Mouse (Mus musculus) liver, adult 2 months (tissue): ENCODE measurements at regions not wholly inside any gene's neighbourhood (a gene's known extent, or its start where the extent isn't known, plus 50 kb on each side); places are given as distances from the start of the nearest gene placed in this dataset.

Experiments used
- DNase-seq: peaks from one replicate; pipeline ENCODE4 v3.0.0-alpha.2; 2011; ENCODE audit warnings: low read depth, low spot score; ENCODE audit errors: extremely low read depth
- H3K27ac ChIP-seq: fragments of 200-500 bp; replicated peaks from 2 replicates; pipeline ENCODE4 v1.5.1; 2012; ENCODE audit warnings: low read depth, mild to moderate bottlenecking, control low read depth, inconsistent platforms, low read length; ENCODE audit not compliant: insufficient read depth
- H3K27me3 ChIP-seq: fragments of 200-500 bp; 2 replicates; pipeline ENCODE4 v1.6.1; 2012; ENCODE audit warnings: mild to moderate bottlenecking, moderate library complexity, low read length, inconsistent platforms; ENCODE audit not compliant: control insufficient read depth, insufficient read depth
- H3K36me3 ChIP-seq: fragments of 200-500 bp; 2 replicates; pipeline ENCODE4 v1.6.1; 2012; ENCODE audit warnings: low read length, inconsistent platforms; ENCODE audit not compliant: control insufficient read depth, insufficient read depth
- H3K4me1 ChIP-seq: fragments of 200-500 bp; 2 replicates; pipeline ENCODE4 v1.6.1; 2011; ENCODE audit warnings: low read length; ENCODE audit not compliant: control insufficient read depth, insufficient read depth
- H3K4me3 ChIP-seq: fragments of 200-500 bp; 2 replicates; pipeline ENCODE4 v1.5.1; 2011; ENCODE audit warnings: low read depth, mild to moderate bottlenecking, control low read depth, low read length, moderate library complexity; ENCODE audit not compliant: insufficient read depth
- H3K79me2 ChIP-seq: fragments of 200-500 bp; 2 replicates; pipeline ENCODE4 v1.6.1; 2012; ENCODE audit warnings: inconsistent platforms, mild to moderate bottlenecking, low read length, moderate library complexity; ENCODE audit not compliant: control insufficient read depth, insufficient read depth
- H3K9ac ChIP-seq: fragments of 200-500 bp; 2 replicates; pipeline ENCODE4 v1.6.1; 2012; ENCODE audit warnings: low read depth, mild to moderate bottlenecking, control low read depth, inconsistent platforms, low read length
- CTCF ChIP-seq: fragments of 200-500 bp; IDR thresholded peaks from 2 replicates; pipeline ENCODE4 v1.5.1; 2011; ENCODE audit warnings: low read depth, low read length, control low read depth
- POLR2A ChIP-seq: fragments of 200-500 bp; IDR thresholded peaks from 2 replicates; pipeline ENCODE4 v1.6.1; 2011; ENCODE audit warnings: low read length, control low read depth; ENCODE audit not compliant: insufficient read depth; ENCODE audit errors: extremely low read depth
- WGBS: fragments of 180-500 bp; shearing (Covaris S2); methylation state at CpG from one replicate; pipeline ENCODE4 v1.1.7; 2018; 5-methylcytosine and 5-hydroxymethylcytosine counted together

GRCm38 (mm10) chr1:190259576-190259975, 89.1 kb upstream of the Prox1 start:
- Histone ChIP-seq H3K9ac (no peak overlapping the region), H3K4me1 (no peaks in the 10 kb centered on the region), H3K36me3 (no peaks in the 10 kb centered on the region), H3K79me2 (no peaks in the 10 kb centered on the region), H3K27me3 (no peaks in the 10 kb centered on the region), H3K4me3 (no peak overlapping the region), H3K27ac (no peak overlapping the region)
- no peak for DNase-seq
- WGBS, result 86% methylated on average over 13 of the region's 13 CpGs
- TF ChIP-seq CTCF (no peak), POLR2A (no peak)

- TF ChIP-seq POLR2A, result no peak
- TF ChIP-seq CTCF, result no peak
- H3K79me2 ChIP-seq, result no peaks in the 10 kb centered on the region
- H3K4me1 ChIP-seq, result no peaks in the 10 kb centered on the region
- H3K4me3 ChIP-seq, result no peak overlapping the region
- H3K9ac ChIP-seq, result no peak overlapping the region
- no peak overlapping the region for H3K27ac ChIP-seq
- no peaks in the 10 kb centered on the region for H3K36me3 ChIP-seq
- 73% methylated on average over 13 of the region's 13 CpGs for WGBS
- no peak for DNase-seq
- no peaks in the 10 kb centered on the region for H3K27me3 ChIP-seq
Observed at GRCm38 (mm10) chr1:190250574-190251246, 80.2 kb upstream of the Prox1 start.

GRCm38 (mm10) chr1:190242526-190242925, 72.0 kb upstream of the Prox1 start:
- DNase-seq, result no peak
- no peaks in the 10 kb centered on the region for H3K27me3 ChIP-seq
- H3K9ac ChIP-seq, result no peak overlapping the region
- no peaks in the 10 kb centered on the region for H3K36me3 ChIP-seq
- no peaks in the 10 kb centered on the region for H3K79me2 ChIP-seq
- H3K27ac ChIP-seq, result no peak overlapping the region
- TF ChIP-seq CTCF, result no peak
- TF ChIP-seq POLR2A, result no peak
- H3K4me1 ChIP-seq, result no peaks in the 10 kb centered on the region
- 84% methylated on average over 7 of the region's 7 CpGs for WGBS
- H3K4me3 ChIP-seq, result no peak overlapping the region

GRCm38 (mm10) chr1:190239796-190240195, 69.3 kb upstream of the Prox1 start:
- Histone ChIP-seq H3K27ac (no peak overlapping the region), H3K9ac (no peak overlapping the region), H3K79me2 (no peaks in the 10 kb centered on the region), H3K36me3 (no peaks in the 10 kb centered on the region), H3K27me3 (no peaks in the 10 kb centered on the region), H3K4me3 (no peak overlapping the region), H3K4me1 (no peaks in the 10 kb centered on the region)
- no peak for DNase-seq
- 91% methylated on average over 6 of the region's 6 CpGs for WGBS
- TF ChIP-seq CTCF (no peak), POLR2A (no peak)

GRCm38 (mm10) chr1:190230866-190231265, 60.4 kb upstream of the Prox1 start:
- Histone ChIP-seq H3K79me2 (no peaks in the 10 kb centered on the region), H3K9ac (no peak overlapping the region), H3K4me1 (no peaks in the 10 kb centered on the region), H3K4me3 (no peak overlapping the region), H3K27me3 (no peaks in the 10 kb centered on the region), H3K36me3 (no peaks in the 10 kb centered on the region), H3K27ac (no peak overlapping the region)
- no peak for DNase-seq
- TF ChIP-seq CTCF, result no peak
- TF ChIP-seq POLR2A, result no peak
- 76% methylated on average over 5 of the region's 5 CpGs for WGBS

- Histone ChIP-seq H3K4me3 (no peak overlapping the region), H3K27ac (no peak overlapping the region), H3K36me3 (no peaks in the 10 kb centered on the region), H3K4me1 (no peaks in the 10 kb centered on the region), H3K9ac (no peak overlapping the region), H3K27me3 (no peaks in the 10 kb centered on the region), H3K79me2 (no peaks in the 10 kb centered on the region)
- 88% methylated on average over 9 of the region's 9 CpGs for whole genome bisulfite sequencing
- no peak for TF ChIP-seq CTCF
- TF ChIP-seq POLR2A, result no peak
- no peak for DNase-seq
Observed at GRCm38 (mm10) chr1:190220417-190220816, 49.9 kb upstream of the Prox1 start.
